Mouse (Mus musculus) cerebellum, adult 2 months (tissue): Measurements from ENCODE around the gene Dusp14. TPM values are rescaled to one million over a fixed set of nuclear protein-coding genes. Genes with fewer than 3 reads are reported as not detected.

Experiments used
- DNase-seq, 2 experiments: peaks; one replicate each; pipeline ENCODE4 v3.0.0; 2021
- H3K27ac ChIP-seq: fragments of 200-500 bp; 2 replicates; pipeline ENCODE4 v1.5.1; 2012; ENCODE audit warnings: low read length, control low read depth, inconsistent platforms; ENCODE audit not compliant: insufficient read depth
- H3K27me3 ChIP-seq: fragments of 200-500 bp; 2 replicates; pipeline ENCODE4 v1.6.1; 2012; ENCODE audit warnings: inconsistent platforms, mild to moderate bottlenecking, low read length, moderate library complexity; ENCODE audit not compliant: control insufficient read depth, insufficient read depth
- H3K4me1 ChIP-seq: fragments of 200-500 bp; 2 replicates; pipeline ENCODE4 v1.6.1; 2011; ENCODE audit warnings: low read length; ENCODE audit not compliant: control insufficient read depth, insufficient read depth
- H3K4me3 ChIP-seq: fragments of 200-500 bp; replicated peaks from 2 replicates; pipeline ENCODE3; 2011; ENCODE audit warnings: mild to moderate bottlenecking, low read depth, low read length, control low read depth; ENCODE audit not compliant: insufficient read depth
- CTCF ChIP-seq: fragments of 200-500 bp; IDR thresholded peaks from 2 replicates; pipeline ENCODE4 v1.5.1; 2011; ENCODE audit warnings: low read depth, mild to moderate bottlenecking, control low read depth, low read length, moderate library complexity, borderline replicate concordance; ENCODE audit not compliant: insufficient read depth
- POLR2A ChIP-seq: fragments of 200-500 bp; IDR thresholded peaks from 2 replicates; pipeline ENCODE4 v1.6.1; 2011; ENCODE audit warnings: low read length, control low read depth, borderline replicate concordance; ENCODE audit not compliant: insufficient read depth
- WGBS: fragments of 180-500 bp; shearing (Covaris S2); methylation state at CpG from one replicate; pipeline ENCODE4 v1.1.7; 2018; 5-methylcytosine and 5-hydroxymethylcytosine counted together
- polyA plus RNA-seq: library from polyadenylated mRNA; depleted of rRNA; stranded (reverse); fragments of >200 nt; gene quantifications from 2 replicates; pipeline ENCODE4 v1.2.3, GENCODE M21; 2012

Dusp14 gene
- polyA plus RNA-seq, 1 experiment: 19.6 TPM

GRCm38 (mm10) chr11:84048411-84048810 is 20.6 kb downstream of the Dusp14 start:
- Histone ChIP-seq H3K27ac (no peak overlapping the region), H3K4me1 (peaks cover 14% of the 10 kb centered on the region), H3K4me3 (no peak overlapping the region), H3K27me3 (no peaks in the 10 kb centered on the region)
- DNase-seq: no peak
- 45% methylated on average over 10 of the region's 10 CpGs for WGBS
- no peak for TF ChIP-seq POLR2A
- TF ChIP-seq CTCF: no peak

- DNase-seq: no peak
- 70% methylated on average over 4 of the region's 4 CpGs for WGBS
- Histone ChIP-seq H3K4me1 (peaks cover 8% of the 10 kb centered on the region), H3K27me3 (no peaks in the 10 kb centered on the region), H3K27ac (no peak overlapping the region), H3K4me3 (no peak overlapping the region)
- TF ChIP-seq CTCF (no peak), POLR2A (no peak)
These were observed 21.8 kb downstream of the Dusp14 start for GRCm38 (mm10) chr11:84047270-84047669.

- DNase-seq: no peak
- Histone ChIP-seq H3K27ac (no peak overlapping the region), H3K4me1 (peaks cover 7% of the 10 kb centered on the region; the same call in 1 of the 2 replicates), H3K27me3 (no peaks in the 10 kb centered on the region), H3K4me3 (no peak overlapping the region)
- TF ChIP-seq CTCF (no peak), POLR2A (no peak)
- WGBS: 17% methylated on average over 1 of the region's 1 CpGs
These were observed 24.1 kb downstream of the Dusp14 start for GRCm38 (mm10) chr11:84044988-84045387.

GRCm38 (mm10) chr11:84042808-84043762 is 26.0 kb downstream of the Dusp14 start:
- Histone ChIP-seq H3K4me1 (peaks cover 7% of the 10 kb centered on the region; the same call in 1 of the 2 replicates), H3K27me3 (no peaks in the 10 kb centered on the region), H3K27ac (no peak overlapping the region), H3K4me3 (no peak overlapping the region)
- 38% methylated on average over 14 of the region's 14 CpGs for WGBS
- peak in 1 of 2 experiments; percentile 41 for DNase-seq
- no peak for TF ChIP-seq CTCF
- TF ChIP-seq POLR2A: no peak

DNA sequence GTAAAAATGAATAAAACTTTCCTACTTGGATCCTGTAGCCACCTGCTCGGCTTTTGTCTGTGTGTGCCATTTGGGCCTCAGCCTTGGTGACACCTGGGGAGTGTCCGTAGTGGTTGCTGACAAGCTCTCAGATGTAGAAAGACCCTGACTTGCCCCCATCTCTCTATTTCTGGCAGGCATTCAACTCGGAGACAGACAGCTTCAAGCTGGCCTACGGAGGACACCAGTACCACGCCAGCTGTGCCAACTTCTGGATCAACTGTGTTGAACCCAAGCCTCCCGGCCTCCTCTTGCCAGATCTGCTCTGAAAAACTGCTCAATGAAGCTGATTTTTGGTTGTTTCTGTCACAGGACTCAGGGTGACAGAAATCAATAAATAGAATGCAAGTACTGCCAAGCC is 28.4 kb downstream of the Dusp14 start:
- WGBS: 48% methylated on average over 6 of the region's 6 CpGs
- H3K4me3 ChIP-seq: no peak overlapping the region
- peaks cover 7% of the 10 kb centered on the region; the same call in 1 of the 2 replicates for H3K4me1 ChIP-seq
- no peak for TF ChIP-seq CTCF
- no peak for TF ChIP-seq POLR2A
- DNase-seq: no peak
- H3K27me3 ChIP-seq: no peaks in the 10 kb centered on the region
- H3K27ac ChIP-seq: no peak overlapping the region

DNA sequence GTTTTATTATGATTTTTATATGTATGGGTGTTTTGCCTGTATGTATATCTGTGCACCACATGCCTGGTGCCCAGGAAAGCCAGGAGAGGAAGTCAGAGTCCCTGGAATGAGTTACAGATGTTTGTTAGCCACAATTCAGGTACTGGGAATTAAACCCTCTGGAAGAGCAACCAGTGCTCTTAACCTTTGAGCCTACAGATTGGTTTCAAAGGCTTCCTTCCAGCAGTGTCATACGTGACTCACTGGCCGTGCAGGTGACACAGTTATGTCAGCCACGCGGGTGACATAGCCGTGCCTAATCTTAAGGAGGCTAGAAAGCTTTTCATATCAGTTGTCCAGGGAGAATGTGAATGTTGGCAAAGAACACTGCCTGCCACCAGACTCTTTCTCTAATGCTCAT is 35.4 kb downstream of the Dusp14 start:
- no peak for DNase-seq
- 87% methylated on average over 5 of the region's 5 CpGs for WGBS
- H3K27ac ChIP-seq: no peak overlapping the region
- no peak for TF ChIP-seq CTCF
- no peak for TF ChIP-seq POLR2A
- H3K4me1 ChIP-seq: no peaks in the 10 kb centered on the region
- no peak overlapping the region for H3K4me3 ChIP-seq
- no peaks in the 10 kb centered on the region for H3K27me3 ChIP-seq

DNA sequence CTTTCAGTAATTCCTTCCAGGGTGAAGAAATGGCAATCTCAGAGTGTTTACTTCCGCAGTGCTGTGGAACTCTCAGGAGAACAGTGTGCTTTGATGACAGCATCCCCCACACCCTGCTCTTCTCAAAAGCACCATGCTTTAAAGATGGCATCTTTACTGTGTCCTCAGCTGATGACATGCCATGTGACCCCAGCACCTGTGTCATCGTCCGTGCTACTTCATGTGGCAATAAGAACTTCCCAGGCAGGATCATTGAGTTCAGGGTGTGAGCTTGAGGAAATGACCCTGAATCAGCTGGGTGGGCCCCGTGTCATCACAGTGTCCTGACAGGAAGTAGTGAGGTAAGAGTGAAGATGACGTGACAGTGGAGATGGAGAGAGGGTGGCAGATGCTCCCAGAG is 36.5 kb downstream of the Dusp14 start:
- no peak for DNase-seq
- H3K4me1 ChIP-seq: no peaks in the 10 kb centered on the region; the same call in 1 of the 2 replicates
- WGBS: 92% methylated on average over 5 of the region's 5 CpGs
- H3K27ac ChIP-seq: no peak overlapping the region
- no peaks in the 10 kb centered on the region for H3K27me3 ChIP-seq
- TF ChIP-seq CTCF: no peak
- TF ChIP-seq POLR2A: no peak
- H3K4me3 ChIP-seq: no peak overlapping the region

- TF ChIP-seq CTCF (peak; percentile 67; the same call in 1 of the 2 replicates), POLR2A (no peak)
- peak in 1 of 2 experiments; percentile 48 for DNase-seq
- 45% methylated on average over 9 of the region's 9 CpGs for WGBS
- no peaks in the 10 kb centered on the region; the same call in 1 of the 2 replicates for H3K4me1 ChIP-seq
- H3K27ac ChIP-seq: no peak overlapping the region
- H3K27me3 ChIP-seq: no peaks in the 10 kb centered on the region
- H3K4me3 ChIP-seq: no peak overlapping the region
These were observed 37.1 kb downstream of the Dusp14 start for GRCm38 (mm10) chr11:84031971-84032370.
